In the genomic region with DNA sequence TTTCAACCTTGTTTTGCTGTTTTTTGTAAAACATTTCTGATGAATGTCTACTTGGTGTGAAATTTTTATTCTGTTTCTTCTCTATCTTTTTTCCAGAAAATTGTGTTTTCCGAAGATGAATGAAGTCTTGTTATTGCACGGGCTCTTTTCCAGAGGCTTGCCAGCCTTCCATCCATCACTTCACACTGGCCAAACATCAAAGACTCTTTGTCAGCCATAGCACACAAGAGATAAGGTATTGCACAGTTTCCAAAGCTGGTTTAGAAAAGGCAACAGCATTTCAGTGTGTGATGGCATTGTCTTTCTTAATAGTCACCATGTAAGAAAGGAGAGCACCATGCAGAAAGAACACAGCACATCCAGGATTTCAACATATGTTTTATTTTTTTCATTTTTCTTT, we compare ENCODE assay signal across 22 mouse cellular contexts.
DNase-seq lines count a peak whose midpoint lies in the region; ATAC-seq and TF ChIP-seq lines count a peak whose summit lies in the region.
"Had no signal": no experiment of that assay in that cellular context is flagged by ENCODE, and none has a peak within 500 bp of the region (broad histone marks: within the 10 kb centered on the region; RNA-seq: fewer than 3 reads in every experiment).

No protein-coding gene starts in this region.

- no peak overlapping the region for H3K9ac ChIP-seq in forebrain, postnatal 0 days
- no peak overlapping the region for H3K9ac ChIP-seq in forebrain, embryonic 14.5 days (ENCODE audit: low read length)
- H3K9ac ChIP-seq: forebrain, embryonic 13.5 days; heart, embryonic 12.5 days; heart, embryonic 15.5 days; hindbrain, embryonic 12.5 days; hindbrain, embryonic 15.5 days had no signal

- no peak for TF ChIP-seq CTCF in forebrain, postnatal 0 days (IDR thresholded peaks at IDR 0.05; ENCODE audit: low read depth)

- WGBS in forebrain, postnatal 0 days: 59% methylated on average over 2 of the region's 2 CpGs
- WGBS in forebrain, embryonic 14.5 days: 77% methylated on average over 2 of the region's 2 CpGs

- peak; percentile 6; the same call in 1 of the 2 replicates for ATAC-seq in forebrain, postnatal 0 days
- no peak for ATAC-seq in forebrain, embryonic 14.5 days
- ATAC-seq: forebrain, embryonic 13.5 days; intestine, postnatal 0 days; Patski had no signal

- intact Hi-C loops in heart, postnatal 14 days (cut with DNase I): no loop called here

- no peak overlapping the region for H3K4me2 ChIP-seq in forebrain, postnatal 0 days (ENCODE audit: low read depth)
- no peak overlapping the region for H3K4me2 ChIP-seq in forebrain, embryonic 14.5 days (ENCODE audit: low read length)
- H3K4me2 ChIP-seq: forebrain, embryonic 13.5 days; heart, embryonic 12.5 days; heart, embryonic 15.5 days; hindbrain, embryonic 12.5 days; hindbrain, embryonic 15.5 days had no signal

- no peak overlapping the region for H3K27ac ChIP-seq in forebrain, postnatal 0 days (ENCODE audit: low read depth, low read length)
- no peak overlapping the region for H3K27ac ChIP-seq in forebrain, embryonic 14.5 days (ENCODE audit: low read depth, low read length)
- H3K27ac ChIP-seq: forebrain, embryonic 10.5 days; forebrain, embryonic 13.5 days; heart, embryonic 15.5 days; hindbrain, embryonic 12.5 days; hindbrain, embryonic 15.5 days had no signal

- no peaks in the 10 kb centered on the region for H3K36me3 ChIP-seq in forebrain, postnatal 0 days (ENCODE audit: insufficient read depth)
- no peaks in the 10 kb centered on the region for H3K36me3 ChIP-seq in forebrain, embryonic 14.5 days (ENCODE audit: control insufficient read depth, insufficient read depth, low read length)
- H3K36me3 ChIP-seq: forebrain, embryonic 10.5 days; heart, embryonic 12.5 days; heart, embryonic 15.5 days; hindbrain, embryonic 12.5 days; hindbrain, embryonic 15.5 days had no signal

- no peaks in the 10 kb centered on the region for H3K27me3 ChIP-seq in forebrain, postnatal 0 days (ENCODE audit: insufficient read depth, low read length)
- no peaks in the 10 kb centered on the region for H3K27me3 ChIP-seq in forebrain, embryonic 14.5 days (replicated peaks; ENCODE audit: control insufficient read depth, insufficient read depth, low read length)
- H3K27me3 ChIP-seq: forebrain, embryonic 13.5 days; heart, embryonic 12.5 days; heart, embryonic 15.5 days; hindbrain, embryonic 12.5 days; hindbrain, embryonic 15.5 days had no signal

- H3K9me3 ChIP-seq in forebrain, postnatal 0 days (ENCODE audit: low read length): no peaks in the 10 kb centered on the region
- H3K9me3 ChIP-seq in forebrain, embryonic 14.5 days (replicated peaks; ENCODE audit: control insufficient read depth, low read length): no peaks in the 10 kb centered on the region
- H3K9me3 ChIP-seq: forebrain, embryonic 10.5 days; forebrain, embryonic 13.5 days; heart, embryonic 12.5 days; heart, embryonic 15.5 days; hindbrain, embryonic 12.5 days; hindbrain, embryonic 15.5 days had no signal

- H3K4me1 ChIP-seq in forebrain, postnatal 0 days (ENCODE audit: insufficient read depth): no peaks in the 10 kb centered on the region
- no peaks in the 10 kb centered on the region for H3K4me1 ChIP-seq in forebrain, embryonic 14.5 days (ENCODE audit: control insufficient read depth, insufficient read depth, low read length)
- H3K4me1 ChIP-seq: forebrain, embryonic 10.5 days; forebrain, embryonic 13.5 days; hindbrain, embryonic 12.5 days; hindbrain, embryonic 15.5 days had no signal

- H3K4me3 ChIP-seq in forebrain, postnatal 0 days (ENCODE audit: low read depth, low read length): no peak overlapping the region
- H3K4me3 ChIP-seq in forebrain, embryonic 14.5 days (ENCODE audit: low read depth, low read length): no peak overlapping the region
- H3K4me3 ChIP-seq: forebrain, embryonic 10.5 days; forebrain, embryonic 13.5 days; heart, embryonic 12.5 days; heart, embryonic 15.5 days; hindbrain, embryonic 12.5 days; hindbrain, embryonic 15.5 days had no signal

- DNase-seq in forebrain, postnatal 0 days: no peak
- no peak for DNase-seq in forebrain, embryonic 14.5 days (ENCODE audit: low spot score)
- DNase-seq in adrenal gland, adult 8-10 months: peak; percentile 69
- DNase-seq in adrenal gland, postnatal 10 days: peak; percentile 54
- peak; percentile 46 to 51 for DNase-seq in adrenal gland, postnatal 36 days
- no peak for DNase-seq in heart, postnatal 14 days
- DNase-seq: cerebellum, adult 18-20 months; cerebellum, adult 9-10 months; cerebellum, postnatal 14 days; gastrocnemius, postnatal 25 days; heart, adult 18-20 months; heart, postnatal 10 days; heart, postnatal 4 days; kidney, adult 2 months had no signal

Comparison
In these comparisons a context has a peak if more than half of its experiments do, and no peak if none do; other contexts are left out.
1. DNase-seq: peak in adrenal gland, adult 8-10 months (single experiment), adrenal gland, postnatal 10 days (single experiment) and adrenal gland, postnatal 36 days (2 of 2); none in forebrain, postnatal 0 days (single experiment), forebrain, embryonic 14.5 days (single experiment) and heart, postnatal 14 days (0 of 2).